Mouse (Mus musculus): Measurements from ENCODE around the gene Eme1. TPM values are rescaled to one million over a fixed set of nuclear protein-coding genes. Genes with fewer than 3 reads are reported as not detected.

The Eme1 gene
- polyA plus RNA-seq, 1 experiment = not detected

Other genes with a start within 250 kb of the Eme1 start
- gene Cacna1g, start 179.8 kb downstream of the Eme1 start, polyA plus RNA-seq (2012; ENCODE audit: insufficient read depth, insufficient read length, missing spikeins) = 0.83 and 1.0 TPM in 2 replicates
- gene Spata20, start 167.8 kb downstream of the Eme1 start, polyA plus RNA-seq (2012; ENCODE audit: insufficient read depth, insufficient read length, missing spikeins) = not detected in 2 replicates
- gene Epn3, start 154.0 kb downstream of the Eme1 start, polyA plus RNA-seq (2012; ENCODE audit: insufficient read depth, insufficient read length, missing spikeins) = not detected in 2 replicates
- gene Mycbpap, start 132.2 kb downstream of the Eme1 start, polyA plus RNA-seq (2012; ENCODE audit: insufficient read depth, insufficient read length, missing spikeins) = not detected in 2 replicates
- 4.2 and 5.3 TPM in 2 replicates for gene Rsad1, start 104.7 kb downstream of the Eme1 start, polyA plus RNA-seq (2012; ENCODE audit: insufficient read depth, insufficient read length, missing spikeins)
- not detected in 2 replicates for gene Chad, start 88.9 kb downstream of the Eme1 start, polyA plus RNA-seq (2012; ENCODE audit: insufficient read depth, insufficient read length, missing spikeins)
- gene Acsf2, start 52.1 kb downstream of the Eme1 start, polyA plus RNA-seq (2012; ENCODE audit: insufficient read depth, insufficient read length, missing spikeins) = 70.3 and 94.2 TPM in 2 replicates
- gene Lrrc59, start 24.2 kb downstream of the Eme1 start, polyA plus RNA-seq (2012; ENCODE audit: insufficient read depth, insufficient read length, missing spikeins) = 60.1 and 63.6 TPM in 2 replicates
- 138 and 145 TPM in 2 replicates for gene Mrpl27, start 197 bp downstream of the Eme1 start, polyA plus RNA-seq (2012; ENCODE audit: insufficient read depth, insufficient read length, missing spikeins)
- 5.6 and 8.2 TPM in 2 replicates for gene Xylt2, start 23.6 kb upstream of the Eme1 start, polyA plus RNA-seq (2012; ENCODE audit: insufficient read depth, insufficient read length, missing spikeins)
- not detected in 2 replicates for gene Gm11541, start 50.5 kb upstream of the Eme1 start, polyA plus RNA-seq (2012; ENCODE audit: insufficient read depth, insufficient read length, missing spikeins)
- gene Cdc34b, start 87.8 kb upstream of the Eme1 start, polyA plus RNA-seq (2012; ENCODE audit: insufficient read depth, insufficient read length, missing spikeins) = not detected in 2 replicates
- gene Tmem92, start 128.7 kb upstream of the Eme1 start, polyA plus RNA-seq (2012; ENCODE audit: insufficient read depth, insufficient read length, missing spikeins) = not detected in 2 replicates

Measured in brown adipose tissue, adult 24 weeks (tissue).